Mouse (Mus musculus): ENCODE data around the gene Gm20661. TPM values are rescaled to one million over a fixed set of nuclear protein-coding genes. Genes with fewer than 3 reads are reported as not detected.

Gm20661 gene
- polyA plus RNA-seq, 1 experiment from 2014 or later, result not detected

GRCm38 (mm10) chr9:107950460-107951355, 32.1 kb upstream of the Gm20661 start:
- peaks cover 17% of the 10 kb centered on the region for H3K27me3 ChIP-seq
- peak; percentile 13 for DNase-seq (ENCODE audit: low read depth, low spot score)
- TF ChIP-seq CTCF (IDR thresholded peaks at IDR 0.05), result no peak
- in situ Hi-C loops (cut with MboI; ENCODE audit: low pct_unique_long_range_greater_than_20kb), result no loop called here
- CTCF ChIA-PET, result interaction anchor here (2.0 to 3.8 kb wide), 2 partner anchors 11 to 46 kb away, joined by 8 to 17 read pairs; no protein-coding TSS in a partner anchor
- POLR2A ChIA-PET, result no interaction called here
- ATAC-seq, result no peak

GRCm38 (mm10) chr9:107955613-107956289, 27.1 kb upstream of the Gm20661 start:
- ChIA-PET POLR2A (no interaction called here), CTCF (no interaction called here)
- ATAC-seq (peak; percentile 44), DNase-seq (ENCODE audit: low read depth, low spot score) (peak; percentile 61)
- H3K27me3 ChIP-seq, result no peaks in the 10 kb centered on the region
- in situ Hi-C loops (cut with MboI; ENCODE audit: low pct_unique_long_range_greater_than_20kb), result no loop called here
- TF ChIP-seq CTCF (IDR thresholded peaks at IDR 0.05), result no peak

- ChIA-PET CTCF (interaction anchor here (1.0 to 3.0 kb wide), 3 partner anchors 15 to 52 kb away, joined by 3 to 18 read pairs (median 3); partner anchors contain the start of gene Mst1r), POLR2A (no interaction called here)
- no peak for TF ChIP-seq CTCF (IDR thresholded peaks at IDR 0.05)
- ATAC-seq (no peak), DNase-seq (ENCODE audit: low read depth, low spot score) (no peak)
- no peaks in the 10 kb centered on the region for H3K27me3 ChIP-seq
- in situ Hi-C loops (cut with MboI; ENCODE audit: low pct_unique_long_range_greater_than_20kb), result no loop called here
Observed at GRCm38 (mm10) chr9:107957141-107957540, 25.7 kb upstream of the Gm20661 start.

DNA sequence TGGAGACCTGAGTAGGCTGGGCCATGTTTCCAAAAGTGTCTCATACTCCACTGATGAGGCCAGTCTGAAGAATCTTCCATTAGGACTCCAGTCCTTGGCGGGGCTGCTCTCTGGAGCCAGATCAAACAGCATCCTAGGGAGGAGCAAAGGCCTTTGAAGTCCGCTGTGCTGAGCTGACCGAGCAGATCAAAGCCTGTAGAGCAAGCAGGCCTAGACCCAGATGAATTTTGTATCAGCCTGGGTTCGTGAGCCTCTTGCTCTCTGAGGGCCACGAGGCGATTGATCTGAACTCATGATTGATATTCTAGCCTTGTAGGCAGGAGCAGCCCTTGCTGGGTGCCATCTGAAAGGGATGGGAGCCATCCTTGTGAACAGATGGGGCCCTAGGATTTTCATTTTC, 23.0 kb upstream of the Gm20661 start:
- no peak for TF ChIP-seq CTCF (IDR thresholded peaks at IDR 0.05)
- POLR2A ChIA-PET, result no interaction called here
- ATAC-seq, result no peak
- no peak for DNase-seq (ENCODE audit: low read depth, low spot score)
- CTCF ChIA-PET, result interaction anchor here (0.6 to 4.6 kb wide), 3 partner anchors 47 to 108 kb away, joined by 3 to 65 read pairs (median 4); partner anchors contain the start of gene Mst1r
- H3K27me3 ChIP-seq, result no peaks in the 10 kb centered on the region
- in situ Hi-C loops (cut with MboI; ENCODE audit: low pct_unique_long_range_greater_than_20kb), result loop anchor here (5.0 kb wide), 1 partner anchor 53 kb away; the partner anchor contains the start of gene Mst1r

DNA sequence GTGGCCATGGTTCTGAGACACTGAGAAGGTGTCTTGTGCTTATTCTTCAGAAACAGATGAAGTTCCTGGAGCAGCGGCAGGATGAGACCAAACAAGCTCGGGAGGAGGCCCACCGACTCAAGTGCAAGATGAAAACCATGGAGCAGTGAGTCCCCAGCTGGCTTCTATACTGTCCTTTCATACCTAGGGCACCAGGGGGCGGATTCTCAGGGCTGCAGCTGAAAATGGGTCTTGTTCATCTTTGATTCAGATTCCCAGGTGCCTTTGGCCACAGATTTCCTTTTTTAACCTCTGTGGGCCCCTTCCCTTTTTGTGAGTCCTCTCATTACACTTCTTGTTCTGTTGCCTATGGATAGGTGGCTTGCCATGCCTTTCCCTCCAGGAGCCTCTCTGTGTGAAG, 21.9 kb upstream of the Gm20661 start:
- in situ Hi-C loops (cut with MboI; ENCODE audit: low pct_unique_long_range_greater_than_20kb), result loop anchor here (5.0 kb wide), 1 partner anchor 54 kb away; the partner anchor contains the start of gene Mst1r
- POLR2A ChIA-PET, result interaction anchor here (1.3 kb wide), 1 partner anchor 56 kb away, joined by 3 read pairs; no protein-coding TSS in a partner anchor
- no peaks in the 10 kb centered on the region for H3K27me3 ChIP-seq
- TF ChIP-seq CTCF (IDR thresholded peaks at IDR 0.05), result no peak
- CTCF ChIA-PET, result interaction anchor here (1.3 to 4.6 kb wide), 6 partner anchors 19 to 107 kb away, joined by 3 to 65 read pairs (median 4); partner anchors contain the start of gene Mst1r
- ATAC-seq (no peak), DNase-seq (ENCODE audit: low read depth, low spot score) (no peak)

DNA sequence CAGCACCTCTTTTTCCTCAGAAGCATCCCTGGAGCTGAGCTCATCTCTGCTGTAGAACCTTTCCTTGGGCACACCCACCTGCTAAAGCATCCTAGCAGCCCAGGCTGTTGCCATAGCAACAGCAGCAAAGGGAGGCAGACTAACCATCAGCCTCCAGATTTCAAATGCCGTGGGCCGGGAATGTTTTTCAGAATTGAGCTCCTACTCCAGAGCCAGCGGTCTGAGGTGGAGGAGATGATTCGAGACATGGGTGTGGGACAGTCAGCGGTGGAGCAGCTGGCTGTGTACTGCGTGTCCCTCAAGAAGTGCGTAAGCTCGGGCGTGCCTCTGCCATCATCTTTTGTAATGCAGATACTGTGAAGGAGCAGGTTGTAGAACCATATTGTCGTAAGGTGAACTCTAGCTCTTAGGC, 21.5 kb upstream of the Gm20661 start:
- ChIA-PET POLR2A (interaction anchor here (1.3 kb wide), 1 partner anchor 57 kb away, joined by 3 read pairs; no protein-coding TSS in a partner anchor), CTCF (interaction anchor here (1.0 to 4.6 kb wide), 13 partner anchors 10 to 106 kb away, joined by 3 to 65 read pairs (median 4); partner anchors contain the start of genes Mst1r and Uba7)
- TF ChIP-seq CTCF (IDR thresholded peaks at IDR 0.05), result no peak
- in situ Hi-C loops (cut with MboI; ENCODE audit: low pct_unique_long_range_greater_than_20kb), result loop anchor here (5.0 kb wide), 1 partner anchor 54 kb away; the partner anchor contains the start of gene Mst1r
- DNase-seq (ENCODE audit: low read depth, low spot score) (no peak), ATAC-seq (no peak)
- H3K27me3 ChIP-seq, result no peaks in the 10 kb centered on the region

DNA sequence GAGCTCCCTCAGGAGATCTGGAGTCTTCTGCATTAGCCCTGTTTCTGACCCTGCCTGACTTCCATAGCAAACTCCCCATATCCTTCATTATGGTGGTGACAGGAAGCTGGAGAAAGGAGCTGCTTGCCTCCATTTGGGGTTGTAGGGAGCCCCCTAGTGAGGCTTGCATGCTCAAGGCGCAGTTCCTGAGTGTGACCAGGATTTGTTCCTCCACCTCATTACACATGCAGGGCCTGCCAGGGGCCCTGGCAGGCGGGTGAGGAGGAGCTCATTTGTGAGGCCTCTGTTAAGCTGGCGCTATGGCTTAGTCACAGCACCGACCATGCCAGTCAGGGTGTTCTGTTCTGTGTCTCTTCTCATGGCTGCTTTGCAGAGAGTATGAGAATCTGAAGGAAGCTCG, 21.0 kb upstream of the Gm20661 start:
- DNase-seq (ENCODE audit: low read depth, low spot score) (no peak), ATAC-seq (no peak)
- no peaks in the 10 kb centered on the region for H3K27me3 ChIP-seq
- in situ Hi-C loops (cut with MboI; ENCODE audit: low pct_unique_long_range_greater_than_20kb), result loop anchor here (5.0 kb wide), 1 partner anchor 55 kb away; the partner anchor contains the start of gene Mst1r
- ChIA-PET POLR2A (interaction anchor here (1.3 kb wide), 1 partner anchor 57 kb away, joined by 3 read pairs; no protein-coding TSS in a partner anchor), CTCF (interaction anchor here (1.0 to 4.6 kb wide), 12 partner anchors 10 to 89 kb away, joined by 3 to 65 read pairs (median 4); partner anchors contain the start of genes Mst1r and Uba7)
- peak; percentile 67 for TF ChIP-seq CTCF (IDR thresholded peaks at IDR 0.05)

DNA sequence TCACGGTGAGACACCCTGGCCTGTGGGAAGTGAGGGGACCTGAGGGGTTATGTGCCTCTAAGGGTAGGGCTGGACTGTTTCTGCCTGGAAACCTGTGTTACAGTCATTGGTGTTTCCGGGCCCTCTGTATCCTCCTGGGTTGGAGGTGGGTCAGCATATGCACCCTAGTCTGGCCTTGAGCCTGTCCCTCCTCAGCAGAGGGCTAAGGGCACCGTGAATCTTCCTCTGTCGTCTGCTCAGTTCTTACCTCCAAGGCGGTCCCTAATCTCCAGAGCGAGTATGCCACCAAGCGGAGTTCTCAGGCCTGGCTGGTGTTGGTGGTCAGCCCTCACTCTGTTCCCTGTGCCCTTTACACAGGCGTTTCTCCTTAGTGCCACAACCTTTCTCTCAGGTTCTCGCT, 19.9 kb upstream of the Gm20661 start:
- no peaks in the 10 kb centered on the region for H3K27me3 ChIP-seq
- CTCF ChIA-PET, result interaction anchor here (0.9 to 4.6 kb wide), 6 partner anchors 11 to 88 kb away, joined by 3 to 65 read pairs (median 9); partner anchors contain the start of genes Mst1r and Uba7
- in situ Hi-C loops (cut with MboI; ENCODE audit: low pct_unique_long_range_greater_than_20kb), result loop anchor here (5.0 kb wide), 1 partner anchor 56 kb away; the partner anchor contains the start of gene Mst1r
- ATAC-seq, result no peak
- no peak for TF ChIP-seq CTCF (IDR thresholded peaks at IDR 0.05)
- DNase-seq (ENCODE audit: low read depth, low spot score), result no peak
- POLR2A ChIA-PET, result interaction anchor here (1.1 to 1.5 kb wide), 3 partner anchors 10 to 58 kb away, joined by 3 to 4 read pairs (median 4); partner anchors contain the start of gene Gm20661

DNA sequence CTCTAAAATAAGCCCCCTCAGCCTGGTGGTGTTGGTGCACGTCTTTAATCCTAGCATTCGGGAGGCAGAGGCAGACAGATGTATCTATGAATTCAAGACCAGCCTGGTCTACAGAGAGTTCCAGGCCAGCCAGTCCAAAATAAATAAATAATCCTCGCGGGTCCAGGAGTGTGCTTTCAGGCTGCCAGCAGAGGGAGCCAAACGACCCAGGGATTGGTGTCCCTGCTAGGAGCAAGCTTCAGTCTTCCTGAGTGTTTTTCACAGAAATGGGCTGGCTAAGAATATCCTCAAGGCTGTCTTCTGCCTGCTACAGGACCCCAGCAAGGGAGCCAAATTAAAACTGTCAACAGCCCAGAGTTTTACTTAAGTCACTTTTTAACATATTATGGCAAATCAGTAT, 19.2 kb upstream of the Gm20661 start:
- POLR2A ChIA-PET, result interaction anchor here (1.5 kb wide), 2 partner anchors 9 to 19 kb away, joined by 3 to 4 read pairs; partner anchors contain the start of gene Gm20661
- in situ Hi-C loops (cut with MboI; ENCODE audit: low pct_unique_long_range_greater_than_20kb), result loop anchor here (5.0 kb wide), 1 partner anchor 56 kb away; the partner anchor contains the start of gene Mst1r
- peak; percentile 96 for TF ChIP-seq CTCF (IDR thresholded peaks at IDR 0.05)
- ATAC-seq, result peak; percentile 57
- peak; percentile 51 for DNase-seq (ENCODE audit: low read depth, low spot score)
- CTCF ChIA-PET, result interaction anchor here (0.8 to 4.6 kb wide), 8 partner anchors 11 to 90 kb away, joined by 3 to 65 read pairs (median 4); partner anchors contain the start of genes Amigo3, Gm20661, Mst1r and Uba7
- H3K27me3 ChIP-seq, result no peaks in the 10 kb centered on the region
